Mouse (Mus musculus) lung, embryonic 14.5 days (tissue): Measurements from ENCODE around the gene 1600014C23Rik. TPM values are rescaled to one million over a fixed set of nuclear protein-coding genes. Genes with fewer than 3 reads are reported as not detected.

ENCODE experiments used
- ATAC-seq: fragments of 200-750 bp; cut with Nextera tagmentation; 2 replicates; pipeline ENCODE4 v1.8.0; 2017; ENCODE audit warnings: mild to moderate bottlenecking, moderate TSS enrichment, moderate library complexity; ENCODE audit not compliant: insufficient read depth
- DNase-seq: peaks from one replicate; pipeline ENCODE4 v3.0.0-alpha.2; 2015
- H3K27ac ChIP-seq: fragments of 300-500 bp; sonication (generic); 2 replicates; pipeline ENCODE4 v1.5.1; 2014; ENCODE audit warnings: low read depth, mild to moderate bottlenecking, moderate library complexity
- H3K27me3 ChIP-seq: fragments of 300-500 bp; sonication (generic); 2 replicates; pipeline ENCODE4 v1.6.1; 2014; ENCODE audit warnings: low read length, control low read depth; ENCODE audit not compliant: insufficient read depth
- H3K36me3 ChIP-seq: fragments of 300-500 bp; sonication (generic); 2 replicates; pipeline ENCODE4 v1.6.1; 2014; ENCODE audit warnings: control low read depth; ENCODE audit not compliant: insufficient read depth
- H3K4me1 ChIP-seq: fragments of 300-500 bp; sonication (generic); 2 replicates; pipeline ENCODE4 v1.6.1; 2014; ENCODE audit warnings: antibody characterized with exemption, control low read depth; ENCODE audit not compliant: insufficient read depth
- H3K4me2 ChIP-seq: fragments of 300-500 bp; sonication (generic); 2 replicates; pipeline ENCODE4 v1.6.1; 2014; ENCODE audit warnings: mild to moderate bottlenecking
- H3K4me3 ChIP-seq: fragments of 300-500 bp; sonication (generic); 2 replicates; pipeline ENCODE4 v1.5.1; 2014; ENCODE audit warnings: low read depth, low read length
- H3K9ac ChIP-seq: fragments of 300-500 bp; sonication (generic); 2 replicates; pipeline ENCODE4 v1.6.1; 2014
- H3K9me3 ChIP-seq: fragments of 300-500 bp; sonication (generic); 2 replicates; pipeline ENCODE4 v1.6.1; 2016; ENCODE audit warnings: low read depth, low read length, control low read depth
- CTCF ChIP-seq: IDR thresholded peaks from 2 replicates; pipeline ENCODE4 v1.5.1; 2016; ENCODE audit warnings: antibody characterized with exemption, low read depth
- WGBS: fragments of 180-500 bp; shearing (Covaris S2); extraction: QIAGEN DNeasy Blood & Tissue Kit; methylation state at CpG from one replicate; pipeline ENCODE4 v1.1.7; 2014; 5-methylcytosine and 5-hydroxymethylcytosine counted together
- polyA plus RNA-seq: library from polyadenylated mRNA; unstranded; fragments of >200 nt; fragmentation: Nextera tagmentation; extraction: Ambion mirVana; gene quantifications from 2 replicates; pipeline ENCODE4 v1.2.1, GENCODE M21; 2014

1600014C23Rik gene
- polyA plus RNA-seq, 1 experiment from 2014 or later, result not detected

GRCm38 (mm10) chr17:45760965-45761645 lies 27.5 kb upstream of the 1600014C23Rik start:
- ATAC-seq, result no peak
- peak; percentile 36 for DNase-seq
- 38% methylated on average over 10 of the region's 10 CpGs for WGBS
- TF ChIP-seq CTCF, result no peak
- Histone ChIP-seq H3K4me1 (peaks cover 13% of the 10 kb centered on the region), H3K27ac (no peak overlapping the region), H3K4me3 (no peak overlapping the region), H3K36me3 (no peaks in the 10 kb centered on the region), H3K4me2 (no peak overlapping the region), H3K9me3 (no peaks in the 10 kb centered on the region), H3K9ac (no peak overlapping the region), H3K27me3 (no peaks in the 10 kb centered on the region)

- no peak for ATAC-seq
- Histone ChIP-seq H3K9ac (no peak overlapping the region), H3K4me2 (no peak overlapping the region), H3K27ac (no peak overlapping the region), H3K4me3 (no peak overlapping the region), H3K36me3 (no peaks in the 10 kb centered on the region), H3K9me3 (no peaks in the 10 kb centered on the region), H3K4me1 (peaks cover 11% of the 10 kb centered on the region; the same call in 1 of the 2 replicates), H3K27me3 (no peaks in the 10 kb centered on the region)
- DNase-seq, result no peak
- no peak for TF ChIP-seq CTCF
- WGBS, result 86% methylated on average over 5 of the region's 5 CpGs
Observed at GRCm38 (mm10) chr17:45759751-45760150, 26.1 kb upstream of the 1600014C23Rik start.

GRCm38 (mm10) chr17:45758808-45759207 lies 25.2 kb upstream of the 1600014C23Rik start:
- no peak for TF ChIP-seq CTCF
- Histone ChIP-seq H3K4me1 (peaks cover 11% of the 10 kb centered on the region; the same call in 1 of the 2 replicates), H3K36me3 (no peaks in the 10 kb centered on the region), H3K27me3 (no peaks in the 10 kb centered on the region), H3K27ac (no peak overlapping the region), H3K4me2 (no peak overlapping the region), H3K4me3 (no peak overlapping the region), H3K9ac (no peak overlapping the region), H3K9me3 (no peaks in the 10 kb centered on the region)
- no peak for ATAC-seq
- DNase-seq, result no peak
- 70% methylated on average over 7 of the region's 7 CpGs for WGBS

GRCm38 (mm10) chr17:45757932-45758331 lies 24.3 kb upstream of the 1600014C23Rik start:
- H3K4me3 ChIP-seq, result no peak overlapping the region
- peaks cover 11% of the 10 kb centered on the region; the same call in 1 of the 2 replicates for H3K4me1 ChIP-seq
- no peak overlapping the region for H3K27ac ChIP-seq
- no peak for TF ChIP-seq CTCF
- no peaks in the 10 kb centered on the region for H3K9me3 ChIP-seq
- WGBS, result 61% methylated on average over 8 of the region's 8 CpGs
- H3K4me2 ChIP-seq, result no peak overlapping the region
- H3K27me3 ChIP-seq, result no peaks in the 10 kb centered on the region
- DNase-seq (peak; percentile 41), ATAC-seq (no peak)
- no peaks in the 10 kb centered on the region for H3K36me3 ChIP-seq
- H3K9ac ChIP-seq, result no peak overlapping the region

- no peak overlapping the region for H3K9ac ChIP-seq
- H3K9me3 ChIP-seq, result no peaks in the 10 kb centered on the region
- ATAC-seq (no peak), DNase-seq (no peak)
- peaks cover 8% of the 10 kb centered on the region; the same call in 1 of the 2 replicates for H3K4me1 ChIP-seq
- H3K27ac ChIP-seq, result no peak overlapping the region
- H3K4me3 ChIP-seq, result no peak overlapping the region
- WGBS, result 64% methylated on average over 5 of the region's 5 CpGs
- H3K4me2 ChIP-seq, result no peak overlapping the region
- H3K27me3 ChIP-seq, result no peaks in the 10 kb centered on the region
- no peaks in the 10 kb centered on the region for H3K36me3 ChIP-seq
- no peak for TF ChIP-seq CTCF
Observed at GRCm38 (mm10) chr17:45756831-45757230, 23.2 kb upstream of the 1600014C23Rik start.

GRCm38 (mm10) chr17:45756391-45756790 lies 22.7 kb upstream of the 1600014C23Rik start:
- Histone ChIP-seq H3K27me3 (no peaks in the 10 kb centered on the region), H3K4me1 (peaks cover 6% of the 10 kb centered on the region; the same call in 1 of the 2 replicates), H3K9ac (no peak overlapping the region), H3K4me3 (no peak overlapping the region), H3K27ac (no peak overlapping the region), H3K9me3 (no peaks in the 10 kb centered on the region), H3K4me2 (no peak overlapping the region), H3K36me3 (no peaks in the 10 kb centered on the region)
- DNase-seq (peak; percentile 69), ATAC-seq (no peak)
- 59% methylated on average over 8 of the region's 8 CpGs for WGBS
- no peak for TF ChIP-seq CTCF

- no peak for ATAC-seq
Observed at GRCm38 (mm10) chr17:45754186-45754862, 20.7 kb upstream of the 1600014C23Rik start.

More at GRCm38 (mm10) chr17:45754186-45754862, 20.7 kb upstream of the 1600014C23Rik start:
- Histone ChIP-seq H3K4me3 (no peak overlapping the region), H3K27ac (no peak overlapping the region), H3K9ac (no peak overlapping the region), H3K4me2 (no peak overlapping the region), H3K27me3 (no peaks in the 10 kb centered on the region), H3K36me3 (no peaks in the 10 kb centered on the region), H3K4me1 (peaks cover 6% of the 10 kb centered on the region; the same call in 1 of the 2 replicates), H3K9me3 (no peaks in the 10 kb centered on the region)
- TF ChIP-seq CTCF, result no peak
- DNase-seq, result no peak
- 80% methylated on average over 13 of the region's 13 CpGs for WGBS
